Mouse (Mus musculus) MEL (cell line): Measurements from ENCODE around the gene Rbp2. TPM values are rescaled to one million over a fixed set of nuclear protein-coding genes. Genes with fewer than 3 reads are reported as not detected.
A peak's percentile ranks its signal among the peaks of the same experiment; 100 is the strongest.

Source experiments
- DNase-seq: peaks from one replicate; pipeline ENCODE4 v3.0.0; 2011; ENCODE audit warnings: low read depth, low spot score
- H3K27ac ChIP-seq: 2 replicates; pipeline ENCODE4 v1.5.1; 2012; ENCODE audit warnings: low read depth, mild to moderate bottlenecking, control low read depth, low read length, moderate library complexity; ENCODE audit not compliant: control insufficient read depth
- H3K27me3 ChIP-seq, 2 experiments: fragments of 150-350 bp in 1 of 2; sonication (generic) in 1 of 2; 2 replicates each; pipeline ENCODE4 v1.6.1; 2012; ENCODE audit warnings: low read length in 2 of 2, mild to moderate bottlenecking in 2 of 2, improper control_type of control experiment in 1 of 2, moderate library complexity in 1 of 2; ENCODE audit not compliant: insufficient read depth in 2 of 2, control insufficient read depth in 1 of 2
- H3K36me3 ChIP-seq, 2 experiments: 2 replicates each; pipeline ENCODE4 v1.6.1; 2012 to 2014; ENCODE audit warnings: low read length in 2 of 2, improper control_type of control experiment in 1 of 2, inconsistent platforms in 1 of 2, mild to moderate bottlenecking in 1 of 2; ENCODE audit not compliant: insufficient read depth in 2 of 2, control insufficient read depth in 1 of 2
- H3K4me1 ChIP-seq, 2 experiments: fragments of 150-350 bp in 1 of 2; sonication (generic) in 1 of 2; 2 replicates each; pipeline ENCODE4 v1.6.1; 2012; ENCODE audit warnings: low read length in 2 of 2, improper control_type of control experiment in 1 of 2, mild to moderate bottlenecking in 1 of 2; ENCODE audit not compliant: insufficient read depth in 2 of 2, control insufficient read depth in 1 of 2
- H3K4me3 ChIP-seq, 2 experiments: fragments of 150-350 bp in 1 of 2; sonication (generic) in 1 of 2; 2 replicates each; pipeline ENCODE4 v1.5.1; 2012; ENCODE audit warnings: low read depth in 2 of 2, low read length in 2 of 2, mild to moderate bottlenecking in 2 of 2, moderate library complexity in 2 of 2, control low read depth in 1 of 2, improper control_type of control experiment in 1 of 2; ENCODE audit not compliant: control insufficient read depth in 1 of 2, insufficient read depth in 1 of 2
- H3K79me2 ChIP-seq: 2 replicates; pipeline ENCODE4 v1.6.1; 2012; ENCODE audit warnings: mild to moderate bottlenecking, low read length, moderate library complexity; ENCODE audit not compliant: control insufficient read depth, poor library complexity, insufficient read depth
- H3K9ac ChIP-seq: 2 replicates; pipeline ENCODE4 v1.6.1; 2012; ENCODE audit warnings: low read depth, mild to moderate bottlenecking, control low read depth, low read length, moderate library complexity; ENCODE audit not compliant: control insufficient read depth, poor library complexity, severe bottlenecking
- H3K9me3 ChIP-seq: fragments of 150-350 bp; sonication (generic); replicated peaks from 2 replicates; pipeline ENCODE4 v1.6.1; 2012; ENCODE audit warnings: mild to moderate bottlenecking, low read length, improper control_type of control experiment, moderate library complexity; ENCODE audit not compliant: insufficient read depth
- BHLHE40 ChIP-seq: IDR thresholded peaks from 2 replicates; pipeline ENCODE4 v1.6.1; 2012; ENCODE audit warnings: low read depth, mild to moderate bottlenecking, inconsistent platforms, low read length, improper control_type of control experiment, borderline replicate concordance
- CHD1 ChIP-seq: IDR thresholded peaks from 2 replicates; pipeline ENCODE4 v1.6.1; 2012; ENCODE audit warnings: low read depth, mild to moderate bottlenecking, inconsistent platforms, low read length, improper control_type of control experiment
- CHD2 ChIP-seq: IDR thresholded peaks from 2 replicates; pipeline ENCODE4 v1.6.1; 2011; ENCODE audit warnings: low read length, improper control_type of control experiment
- CTCF ChIP-seq, 3 experiments: IDR thresholded peaks in 2 of 3; conservative IDR thresholded peaks in 1 of 3; 2 replicates each; pipeline ENCODE4 v1.5.1; 2011 to 2012; ENCODE audit warnings: low read length in 3 of 3, low read depth in 2 of 3, mild to moderate bottlenecking in 2 of 3, improper control_type of control experiment in 1 of 3, inconsistent platforms in 1 of 3, mixed read lengths in 1 of 3, moderate library complexity in 1 of 3; ENCODE audit not compliant: control insufficient read depth in 1 of 3, insufficient read depth in 1 of 3, poor library complexity in 1 of 3, severe bottlenecking in 1 of 3
- ELF1 ChIP-seq: IDR thresholded peaks from 2 replicates; pipeline ENCODE4 v1.6.1; 2014; ENCODE audit warnings: low read depth, mild to moderate bottlenecking, inconsistent platforms, low read length, improper control_type of control experiment, moderate library complexity
- ETS1 ChIP-seq: IDR thresholded peaks from 2 replicates; pipeline ENCODE4 v1.6.1; 2012; ENCODE audit warnings: low read depth, mild to moderate bottlenecking, inconsistent platforms, low read length, improper control_type of control experiment, moderate library complexity
- GABPA ChIP-seq: IDR thresholded peaks from 2 replicates; pipeline ENCODE4 v1.6.1; 2012; ENCODE audit warnings: low read depth, mild to moderate bottlenecking, inconsistent platforms, low read length, improper control_type of control experiment, moderate library complexity
- GATA1 ChIP-seq: IDR thresholded peaks from 2 replicates; pipeline ENCODE4 v1.6.1; 2011; ENCODE audit warnings: low read depth, low read length, improper control_type of control experiment
- HCFC1 ChIP-seq: IDR thresholded peaks from 2 replicates; pipeline ENCODE4 v1.6.1; 2012; ENCODE audit warnings: low read depth, mild to moderate bottlenecking, inconsistent platforms, low read length, improper control_type of control experiment, moderate library complexity
- JUND ChIP-seq: IDR thresholded peaks from 2 replicates; pipeline ENCODE4 v1.6.1; 2011; ENCODE audit warnings: low read depth, mild to moderate bottlenecking, improper control_type of control experiment, low read length
- KAT2A ChIP-seq: conservative IDR thresholded peaks from 2 replicates; pipeline ENCODE4 v1.6.1; 2012; ENCODE audit warnings: low read depth, low read length, improper control_type of control experiment, inconsistent platforms
- MAFK ChIP-seq: IDR thresholded peaks from 2 replicates; pipeline ENCODE4 v1.6.1; 2011; ENCODE audit warnings: low read depth, mild to moderate bottlenecking, low read length, improper control_type of control experiment, borderline replicate concordance
- MAX ChIP-seq: IDR thresholded peaks from 2 replicates; pipeline ENCODE4 v1.6.1; 2011; ENCODE audit warnings: low read length, improper control_type of control experiment
- MAZ ChIP-seq: IDR thresholded peaks from 2 replicates; pipeline ENCODE4 v1.6.1; 2012; ENCODE audit warnings: low read depth, mild to moderate bottlenecking, inconsistent platforms, low read length, improper control_type of control experiment
- MEF2A ChIP-seq: IDR thresholded peaks from 2 replicates; pipeline ENCODE4 v1.6.1; 2014; ENCODE audit warnings: low read depth, mild to moderate bottlenecking, inconsistent platforms, low read length, improper control_type of control experiment; ENCODE audit not compliant: poor library complexity, insufficient replicate concordance, severe bottlenecking; ENCODE audit errors: extremely low read depth
- MXI1 ChIP-seq: IDR thresholded peaks from 2 replicates; pipeline ENCODE4 v1.6.1; 2011; ENCODE audit warnings: mild to moderate bottlenecking, low read depth, low read length, improper control_type of control experiment
- MYB ChIP-seq: IDR thresholded peaks from 2 replicates; pipeline ENCODE4 v1.6.1; 2011; ENCODE audit warnings: mild to moderate bottlenecking, low read depth, low read length, improper control_type of control experiment
- MYC ChIP-seq: IDR thresholded peaks from 2 replicates; pipeline ENCODE4 v1.6.1; 2011; ENCODE audit warnings: low read depth, mild to moderate bottlenecking, low read length, improper control_type of control experiment, moderate library complexity
- NELFE ChIP-seq: IDR thresholded peaks from 2 replicates; pipeline ENCODE4 v1.6.1; 2011; ENCODE audit warnings: low read depth, low read length, improper control_type of control experiment
- NRF1 ChIP-seq: IDR thresholded peaks from 2 replicates; pipeline ENCODE4 v1.6.1; 2014; ENCODE audit warnings: low read depth, mild to moderate bottlenecking, inconsistent platforms, low read length, improper control_type of control experiment, moderate library complexity; ENCODE audit not compliant: poor library complexity, insufficient read depth, severe bottlenecking
- POLR2A ChIP-seq, 2 experiments: IDR thresholded peaks; 2 replicates each; pipeline ENCODE4 v1.6.1; 2011 to 2012; ENCODE audit warnings: low read length in 2 of 2, mild to moderate bottlenecking in 2 of 2, control low read depth in 1 of 2, improper control_type of control experiment in 1 of 2, low read depth in 1 of 2, moderate library complexity in 1 of 2; ENCODE audit not compliant: control insufficient read depth in 1 of 2, insufficient read depth in 1 of 2, poor library complexity in 1 of 2
- POLR2AphosphoS2 ChIP-seq: IDR thresholded peaks from 2 replicates; pipeline ENCODE4 v1.6.1; 2011; ENCODE audit warnings: low read length, improper control_type of control experiment
- POLR2AphosphoS5 ChIP-seq: IDR thresholded peaks from 2 replicates; pipeline ENCODE4 v1.6.1; 2012; ENCODE audit warnings: low read depth, borderline replicate concordance, mild to moderate bottlenecking, inconsistent platforms, low read length, moderate library complexity, mixed read lengths
- RAD21 ChIP-seq: IDR thresholded peaks from 2 replicates; pipeline ENCODE4 v1.6.1; 2011; ENCODE audit warnings: mild to moderate bottlenecking, low read depth, low read length, improper control_type of control experiment
- RCOR1 ChIP-seq: IDR thresholded peaks from 2 replicates; pipeline ENCODE4 v1.6.1; 2012; ENCODE audit warnings: low read depth, mild to moderate bottlenecking, inconsistent platforms, low read length, improper control_type of control experiment
- SIN3A ChIP-seq: IDR thresholded peaks from 2 replicates; pipeline ENCODE4 v1.6.1; 2012; ENCODE audit warnings: low read length, improper control_type of control experiment, inconsistent platforms
- SMC3 ChIP-seq: IDR thresholded peaks from 2 replicates; pipeline ENCODE4 v1.6.1; 2011; ENCODE audit warnings: low read depth, low read length, improper control_type of control experiment
- TAL1 ChIP-seq: IDR thresholded peaks from 2 replicates; pipeline ENCODE4 v1.6.1; 2012; ENCODE audit warnings: mild to moderate bottlenecking, inconsistent platforms, low read length, moderate library complexity, mixed read lengths
- TBP ChIP-seq: IDR thresholded peaks from 2 replicates; pipeline ENCODE4 v1.8.0; 2011; ENCODE audit warnings: low read depth, low read length, improper control_type of control experiment
- TCF12 ChIP-seq: IDR thresholded peaks from 2 replicates; pipeline ENCODE4 v1.6.1; 2014; ENCODE audit warnings: low read depth, mild to moderate bottlenecking, inconsistent platforms, low read length, improper control_type of control experiment, moderate library complexity
- UBTF ChIP-seq: IDR thresholded peaks from 2 replicates; pipeline ENCODE4 v1.6.1; 2012; ENCODE audit warnings: low read depth, mild to moderate bottlenecking, inconsistent platforms, low read length, improper control_type of control experiment, moderate library complexity, borderline replicate concordance; ENCODE audit not compliant: insufficient read depth
- USF1 ChIP-seq: IDR thresholded peaks from 2 replicates; pipeline ENCODE4 v1.6.1; 2014; ENCODE audit warnings: low read depth, mild to moderate bottlenecking, inconsistent platforms, low read length, improper control_type of control experiment, moderate library complexity
- USF2 ChIP-seq, 2 experiments: IDR thresholded peaks; 2 replicates each; pipeline ENCODE4 v1.6.1; 2011 to 2012; ENCODE audit warnings: improper control_type of control experiment in 2 of 2, low read length in 2 of 2, borderline replicate concordance in 1 of 2, inconsistent platforms in 1 of 2, low read depth in 1 of 2, mild to moderate bottlenecking in 1 of 2; ENCODE audit not compliant: insufficient read depth in 1 of 2
- ZC3H11A ChIP-seq: IDR thresholded peaks from 2 replicates; pipeline ENCODE4 v1.6.1; 2012; ENCODE audit warnings: low read depth, mild to moderate bottlenecking, inconsistent platforms, low read length, improper control_type of control experiment
- ZKSCAN1 ChIP-seq: IDR thresholded peaks from 2 replicates; pipeline ENCODE4 v1.6.1; 2012; ENCODE audit warnings: low read depth, mild to moderate bottlenecking, inconsistent platforms, low read length, improper control_type of control experiment, moderate library complexity
- ZMIZ1 ChIP-seq: IDR thresholded peaks from 2 replicates; pipeline ENCODE4 v1.6.1; 2012; ENCODE audit warnings: low read depth, mild to moderate bottlenecking, inconsistent platforms, low read length, improper control_type of control experiment, moderate library complexity
- ZNF384 ChIP-seq: IDR thresholded peaks from 2 replicates; pipeline ENCODE4 v1.6.1; 2012; ENCODE audit warnings: low read depth, mild to moderate bottlenecking, inconsistent platforms, low read length, improper control_type of control experiment
- polyA plus RNA-seq, 2 experiments: library from polyadenylated mRNA; stranded (reverse) in 1 of 2; unstranded in 1 of 2; fragments of >175 nt in 1 of 2; fragments of >200 nt in 1 of 2; gene quantifications; 2 replicates each; pipeline versions ENCODE4 v1.2.1 to v1.2.4; 2012; ENCODE audit warnings: low replicate concordance in 2 of 2, low read depth in 1 of 2; ENCODE audit not compliant: insufficient read length in 2 of 2, insufficient read depth in 1 of 2, missing spikeins in 1 of 2
- total RNA-seq: library from RNA; depleted of rRNA; stranded (reverse); fragments of 300-350 nt; gene quantifications from 2 replicates; pipeline ENCODE4 v1.2.3, GENCODE M21; 2012

Rbp2 gene
- total and polyA plus RNA-seq, 3 experiments = 0.11 TPM; not detected in 2

- H3K27ac ChIP-seq = peak overlapping the region; percentile 83
- peak; percentile 89 for DNase-seq
- H3K4me1 ChIP-seq = peaks cover 12 to 41% of the 10 kb centered on the region in 2 experiments
- H3K9ac ChIP-seq = peak overlapping the region; percentile 35
- peak overlapping the region; percentile 7 to 50; a peak in 1 of 4 replicates for H3K4me3 ChIP-seq
- no peaks in the 10 kb centered on the region for H3K9me3 ChIP-seq
- no peaks in the 10 kb centered on the region for H3K27me3 ChIP-seq
- H3K79me2 ChIP-seq = no peaks in the 10 kb centered on the region
- H3K36me3 ChIP-seq = peaks cover 0 to 36% of the 10 kb centered on the region in 2 experiments; a peak in 2 of 4 replicates
- peak; percentile 72 for TF ChIP-seq ETS1
- TF ChIP-seq ZMIZ1 = no peak
- no peak for TF ChIP-seq ZKSCAN1
- no peak for TF ChIP-seq KAT2A
- 0 out of 2 replicates have a peak, but pooled peaks have one; percentile 56 for TF ChIP-seq MYC
- peak; percentile 52; the same call in 1 of the 2 replicates for TF ChIP-seq MYB
- TF ChIP-seq BHLHE40 = peak; percentile 76
- TF ChIP-seq MXI1 = 0 out of 2 replicates have a peak, but pooled peaks have one; percentile 14
- no peak for TF ChIP-seq ELF1
- no peak for TF ChIP-seq NRF1
- no peak for TF ChIP-seq CHD1
- TF ChIP-seq TAL1 = peak; percentile 91
- peak; percentile 25; the same call in 1 of the 2 replicates for TF ChIP-seq MAX
- no peak; the same call in 1 of the 2 replicates for TF ChIP-seq NELFE
- no peak for TF ChIP-seq POLR2AphosphoS5
- TF ChIP-seq UBTF = no peak
- no peak for TF ChIP-seq SMC3
- TF ChIP-seq MAFK = no peak
- peak; percentile 93 for TF ChIP-seq GATA1
- TF ChIP-seq RCOR1 = peak; percentile 84
- TF ChIP-seq USF1 = no peak
- no peak for TF ChIP-seq GABPA
- no peak; the same call in 1 of the 2 replicates for TF ChIP-seq CHD2
- peak; percentile 94 for TF ChIP-seq TCF12
- 0 out of 2 replicates have a peak, but pooled peaks have one; percentile 34 for TF ChIP-seq SIN3A
- TF ChIP-seq ZC3H11A = no peak
- no peak for TF ChIP-seq RAD21
- TF ChIP-seq TBP = no peak
- no peak; the same call in 1 of the 2 replicates for TF ChIP-seq MEF2A
- TF ChIP-seq POLR2A (IDR thresholded peaks at IDR 0.05; ENCODE audit: control insufficient read depth in 1 of 2, insufficient read depth in 1 of 2, low read depth in 1 of 2, low read length in 2 of 2, poor library complexity in 1 of 2) = no peak
- TF ChIP-seq USF2 (IDR thresholded peaks at IDR 0.05; ENCODE audit: borderline replicate concordance in 1 of 2, insufficient read depth in 1 of 2, low read depth in 1 of 2, low read length in 2 of 2) = no peak
- no peak for TF ChIP-seq JUND
- peak; percentile 85 for TF ChIP-seq MAZ
- no peak for TF ChIP-seq POLR2AphosphoS2
- TF ChIP-seq ZNF384 = no peak
- TF ChIP-seq CTCF (IDR thresholded peaks at IDR 0.05 in 2 of 3, conservative IDR thresholded peaks at IDR 0.05 in 1 of 3; ENCODE audit: control insufficient read depth in 1 of 3, insufficient read depth in 1 of 3, low read depth in 2 of 3, low read length in 3 of 3, poor library complexity in 1 of 3, severe bottlenecking in 1 of 3) = no peak
- TF ChIP-seq HCFC1 = no peak
Measured at GRCm38 (mm10) chr9:98489532-98489931, 3.6 kb downstream of the Rbp2 start.
